Mouse (Mus musculus): ENCODE measurements around the gene Cdc34.

Cdc34 gene

DNA sequence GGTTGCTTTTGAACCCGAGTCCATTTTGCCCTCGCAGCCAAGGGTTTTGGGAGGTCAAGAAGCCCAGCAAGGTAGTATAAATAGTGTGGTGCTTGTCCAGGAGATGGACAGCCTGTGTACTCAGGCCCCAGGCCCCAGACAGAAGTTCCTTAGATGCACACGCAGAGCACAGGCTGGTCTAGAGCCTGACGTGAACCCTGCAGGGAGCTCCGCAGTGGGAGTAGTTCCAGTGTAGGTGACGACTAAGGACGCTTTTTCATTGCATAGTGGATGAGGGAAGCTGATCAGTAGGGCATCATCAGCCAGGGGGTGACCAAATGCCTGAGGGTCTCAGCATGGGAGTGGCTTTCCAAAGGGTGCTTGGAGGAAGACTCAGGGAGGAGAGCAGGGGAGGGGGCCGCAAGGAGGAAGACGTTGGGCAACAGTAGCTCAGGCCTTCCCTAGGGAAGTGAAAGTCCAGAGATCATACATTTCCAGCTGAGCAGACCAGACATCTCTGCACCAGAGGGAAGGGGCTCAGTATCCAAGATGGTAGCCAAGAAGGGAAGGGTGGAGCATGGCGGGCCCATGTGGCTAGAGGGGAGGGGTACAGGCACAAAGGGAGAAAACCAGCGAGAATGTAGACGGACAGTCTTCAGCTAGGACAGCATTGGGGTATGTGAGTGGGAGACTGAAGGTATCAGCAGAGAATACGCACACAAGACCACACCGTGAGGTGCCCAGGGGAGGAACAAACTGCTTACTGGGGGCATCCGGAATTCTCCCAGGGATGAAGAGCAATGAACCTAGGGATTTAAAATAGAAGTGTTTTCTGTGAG is 11.7 kb upstream of the Cdc34 start:
- DNase-seq (ENCODE audit: low read depth, low spot score): no peak

DNA sequence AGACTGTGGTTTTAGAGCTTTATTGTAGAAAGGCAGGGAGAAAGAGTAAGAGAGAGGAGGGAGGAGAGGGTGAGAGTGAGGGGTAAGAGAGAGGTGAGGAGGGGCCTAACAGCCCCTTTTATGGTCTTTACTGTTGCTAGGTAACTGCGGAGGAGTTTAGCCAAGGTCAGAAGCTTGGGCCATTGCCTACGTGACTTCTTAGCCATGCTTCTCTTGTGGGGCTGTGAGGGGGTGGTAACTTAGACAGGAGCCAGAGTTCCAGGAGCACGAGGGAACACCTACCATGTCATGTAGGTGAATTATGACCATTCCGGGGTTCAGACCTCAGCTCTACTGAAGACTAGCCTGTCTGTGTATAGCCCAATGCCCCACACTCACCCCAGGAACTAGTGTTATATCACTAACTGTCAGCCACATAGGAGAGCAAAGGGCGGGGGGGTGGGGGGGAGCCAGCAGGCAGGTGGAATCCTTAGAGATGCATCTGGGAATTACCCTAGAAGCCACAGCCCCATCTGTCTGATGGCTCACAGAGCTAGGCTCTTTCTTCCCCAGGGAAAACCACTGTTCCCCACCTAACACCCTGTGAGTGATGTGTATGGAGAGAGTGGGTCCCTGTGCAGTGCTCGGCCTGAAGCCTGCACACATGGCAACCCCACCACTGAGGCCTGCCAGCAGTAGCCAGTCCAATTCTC is 10.5 kb upstream of the Cdc34 start:
- DNase-seq (ENCODE audit: low read depth, low spot score): no peak

DNA sequence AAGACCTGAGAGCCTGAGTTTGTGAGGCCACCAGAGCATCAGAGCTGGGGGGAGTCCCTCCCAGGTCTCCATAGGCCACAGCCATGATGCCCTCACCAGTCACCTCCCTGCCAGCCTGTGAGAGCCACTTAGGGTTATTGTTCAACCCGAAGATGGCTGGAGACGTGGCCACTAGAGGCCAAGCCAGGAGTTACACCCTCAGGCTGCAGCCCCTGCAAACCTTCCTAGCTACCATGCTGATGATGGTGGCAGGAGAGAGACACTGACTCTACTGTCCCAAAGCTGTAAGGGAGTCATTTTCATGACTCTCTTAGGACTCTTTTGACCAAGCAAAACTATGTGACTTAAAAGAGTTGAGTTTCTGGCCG is 9.9 kb upstream of the Cdc34 start:
- DNase-seq (ENCODE audit: low read depth, low spot score): no peak

DNA sequence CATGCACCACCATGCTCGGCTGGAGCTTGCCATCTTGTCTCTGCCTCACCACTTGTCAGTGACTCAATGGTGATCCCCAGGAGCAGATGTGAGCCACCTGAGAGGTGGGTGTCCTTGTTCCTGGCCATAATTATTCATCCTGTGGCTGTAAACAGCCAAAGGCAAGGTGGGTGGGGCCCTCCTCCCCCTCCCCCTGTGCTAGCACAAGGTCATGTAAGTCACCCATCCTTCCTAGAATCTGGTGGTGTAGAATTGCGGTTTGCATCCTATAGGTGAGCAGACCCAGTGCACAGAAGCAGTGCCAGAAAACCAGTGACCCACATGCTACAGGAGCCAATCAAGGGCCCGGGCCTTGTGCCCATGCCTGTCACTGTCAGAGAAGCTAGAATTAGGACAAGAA is 8.9 kb upstream of the Cdc34 start:
- no peak for DNase-seq (ENCODE audit: low read depth, low spot score)

DNA sequence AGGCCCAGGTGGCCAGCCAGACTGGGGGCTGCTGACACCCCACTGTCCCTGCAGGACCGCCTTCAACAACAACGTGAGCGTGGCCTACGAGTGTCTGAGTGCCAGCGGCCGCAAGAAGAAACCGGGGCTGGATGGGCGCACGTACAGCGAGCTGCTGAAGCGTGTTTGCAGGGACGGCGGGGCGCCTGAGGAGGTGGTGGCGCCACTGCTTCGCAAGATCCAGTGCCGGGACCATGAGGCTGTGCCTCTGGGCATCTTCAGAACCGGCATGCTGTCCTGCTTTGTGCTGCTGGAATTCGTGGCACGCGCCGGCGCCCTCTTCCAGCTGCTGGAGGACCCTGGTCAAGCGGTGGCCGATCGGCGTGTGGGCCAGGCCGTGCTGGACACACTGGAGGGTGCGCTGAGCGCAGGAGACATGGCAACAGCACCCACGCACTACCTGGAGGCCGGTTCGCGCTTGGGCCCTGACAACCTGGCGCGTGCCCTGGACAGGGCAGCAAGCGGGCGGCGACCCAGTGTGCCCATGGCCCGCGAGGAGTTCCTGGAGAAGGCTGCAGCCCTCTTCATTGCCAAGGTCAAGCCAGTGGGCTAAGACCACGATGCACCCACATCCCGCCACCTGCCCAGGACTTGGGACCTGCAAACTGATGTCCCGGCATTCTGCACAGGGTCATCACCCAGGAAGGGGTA is 6.5 kb upstream of the Cdc34 start:
- DNase-seq (ENCODE audit: low read depth, low spot score): no peak

DNA sequence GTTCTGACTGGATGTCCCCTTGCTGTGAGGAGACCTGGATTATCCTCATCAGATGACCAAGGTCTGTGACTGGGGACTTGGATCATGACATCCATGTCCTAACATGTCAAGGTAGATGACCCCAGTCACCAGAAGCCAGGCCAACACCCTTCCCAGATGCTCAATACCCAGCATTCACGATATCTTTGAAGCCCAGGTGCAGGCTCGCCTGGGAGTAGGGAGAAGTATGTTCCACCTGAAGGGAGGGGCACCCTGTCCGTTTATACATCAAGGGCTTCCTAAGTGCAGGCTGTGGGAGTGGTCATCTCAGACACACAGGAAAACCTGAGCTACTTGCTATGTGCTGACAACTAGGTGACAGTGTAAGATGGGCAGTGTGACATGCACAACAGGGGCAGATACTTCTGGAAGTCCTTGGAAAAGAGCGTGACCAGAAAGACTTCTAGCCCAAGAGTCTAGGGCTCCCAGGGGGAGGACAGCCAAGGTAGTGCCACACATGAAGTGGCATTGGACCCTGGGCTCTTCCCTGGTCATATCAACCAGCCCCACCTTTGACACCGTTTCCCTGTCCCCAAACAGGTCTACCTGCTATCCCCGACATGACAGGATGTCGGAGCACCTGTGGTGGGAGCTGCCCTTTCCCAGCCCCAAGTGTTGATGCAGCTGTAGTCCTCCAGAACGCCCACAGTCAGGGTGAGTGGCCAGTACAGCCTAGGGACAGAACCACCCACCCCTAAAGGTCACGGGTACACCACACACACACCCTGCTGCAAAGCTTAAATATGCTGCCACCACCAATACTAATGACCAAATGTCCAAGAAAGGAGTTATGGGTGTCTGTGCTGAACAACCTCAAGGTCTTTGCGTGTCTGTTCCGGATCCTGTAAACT is 1.1 kb upstream of the Cdc34 start:
- no peak for DNase-seq (ENCODE audit: low read depth, low spot score)

DNA sequence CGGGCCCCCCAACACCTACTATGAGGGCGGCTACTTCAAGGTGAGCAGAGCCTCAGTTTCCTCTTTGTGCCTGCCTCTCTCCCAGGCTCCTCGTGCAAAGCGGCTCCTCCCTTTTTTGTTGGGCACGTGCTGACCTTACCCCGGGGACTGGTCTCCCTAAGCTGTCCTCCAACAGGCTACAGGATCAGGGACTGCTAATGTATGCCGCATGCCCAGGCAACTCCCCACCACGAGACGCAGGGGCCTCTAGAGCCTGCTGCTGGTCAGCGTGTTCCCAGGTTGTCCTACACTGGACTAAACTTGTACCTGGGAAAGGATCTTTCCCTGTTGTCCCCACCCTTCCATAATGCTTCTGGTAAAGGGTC is 538 bp downstream of the Cdc34 start:
- no peak for DNase-seq (ENCODE audit: low read depth, low spot score)

DNA sequence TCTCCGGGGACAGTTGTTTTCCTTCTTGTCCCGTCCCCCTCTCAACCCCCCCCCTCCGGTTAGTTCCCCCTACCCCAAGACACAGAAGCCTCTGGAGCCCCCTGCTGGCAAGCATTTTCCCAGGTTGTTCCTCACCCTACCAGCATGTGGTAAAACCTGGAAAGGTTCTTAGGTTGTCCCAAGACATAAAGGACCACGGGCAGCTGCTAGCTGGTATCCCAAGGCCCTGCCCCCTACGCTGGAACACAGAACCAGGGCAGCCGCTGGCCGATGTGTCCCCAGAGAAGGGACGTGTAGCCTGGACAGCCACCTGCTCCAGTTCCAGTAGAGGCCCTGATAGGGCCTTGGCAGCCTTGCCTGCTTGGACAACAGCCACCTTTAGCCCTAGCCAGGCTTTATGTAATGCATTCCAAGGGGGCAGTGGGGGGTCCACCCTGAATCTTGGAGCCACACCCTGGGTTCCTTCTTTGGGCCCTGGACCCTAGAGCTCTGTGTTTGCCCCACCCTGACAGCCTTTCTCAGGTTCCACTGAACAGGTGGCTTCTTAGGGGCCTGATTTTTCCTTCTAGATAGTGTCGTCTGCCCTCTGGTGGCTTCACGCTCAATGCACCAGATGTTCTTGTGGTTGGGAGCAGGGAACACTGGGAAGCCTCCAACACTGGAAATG is 1.1 kb downstream of the Cdc34 start:
- peak; percentile 42 for DNase-seq (ENCODE audit: low read depth, low spot score)

DNA sequence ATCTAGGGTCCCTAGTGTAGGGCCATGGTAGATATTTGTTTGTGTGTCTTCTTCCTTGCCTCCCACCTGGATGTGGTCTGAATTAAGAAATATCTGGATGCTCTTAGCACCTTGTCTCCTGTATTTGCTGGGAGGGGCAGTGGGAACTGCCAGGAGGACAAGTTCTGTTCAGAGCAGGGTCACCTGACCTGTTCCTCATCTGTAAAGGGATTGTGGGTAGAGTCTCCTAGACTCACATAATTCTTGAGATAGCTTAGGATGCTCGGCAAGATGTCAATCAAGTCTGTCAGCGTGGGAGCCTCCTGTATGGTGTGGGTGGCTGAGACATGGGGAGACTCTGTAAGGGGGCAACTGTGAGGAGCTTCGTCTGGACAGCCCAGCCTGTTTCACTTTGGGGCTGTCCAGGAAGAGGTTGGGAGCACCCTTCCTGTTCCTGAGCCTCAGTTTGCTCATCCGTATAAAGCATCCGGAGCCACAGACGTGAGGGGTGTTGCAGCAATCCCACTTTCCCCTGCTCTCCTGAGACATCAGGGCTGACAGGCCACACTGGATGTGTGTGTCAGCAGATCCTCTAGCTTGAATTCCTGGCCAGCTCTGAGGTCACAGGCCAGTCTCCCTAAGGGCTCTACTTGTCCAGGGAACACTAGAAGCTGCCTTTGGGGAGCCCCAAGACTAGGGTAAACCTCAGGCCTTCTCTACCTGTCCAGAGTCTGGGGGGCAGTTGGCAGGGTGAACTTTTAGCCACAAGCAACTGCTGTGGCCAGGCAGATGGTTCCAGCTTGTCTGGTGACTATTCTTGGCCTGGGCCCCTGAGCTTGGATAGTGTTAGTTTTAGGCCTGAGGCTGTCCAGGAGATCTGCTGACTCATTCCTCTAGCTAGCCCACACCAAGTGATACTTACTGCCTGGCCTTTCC is 2.0 kb downstream of the Cdc34 start:
- DNase-seq (ENCODE audit: low read depth, low spot score): no peak

DNA sequence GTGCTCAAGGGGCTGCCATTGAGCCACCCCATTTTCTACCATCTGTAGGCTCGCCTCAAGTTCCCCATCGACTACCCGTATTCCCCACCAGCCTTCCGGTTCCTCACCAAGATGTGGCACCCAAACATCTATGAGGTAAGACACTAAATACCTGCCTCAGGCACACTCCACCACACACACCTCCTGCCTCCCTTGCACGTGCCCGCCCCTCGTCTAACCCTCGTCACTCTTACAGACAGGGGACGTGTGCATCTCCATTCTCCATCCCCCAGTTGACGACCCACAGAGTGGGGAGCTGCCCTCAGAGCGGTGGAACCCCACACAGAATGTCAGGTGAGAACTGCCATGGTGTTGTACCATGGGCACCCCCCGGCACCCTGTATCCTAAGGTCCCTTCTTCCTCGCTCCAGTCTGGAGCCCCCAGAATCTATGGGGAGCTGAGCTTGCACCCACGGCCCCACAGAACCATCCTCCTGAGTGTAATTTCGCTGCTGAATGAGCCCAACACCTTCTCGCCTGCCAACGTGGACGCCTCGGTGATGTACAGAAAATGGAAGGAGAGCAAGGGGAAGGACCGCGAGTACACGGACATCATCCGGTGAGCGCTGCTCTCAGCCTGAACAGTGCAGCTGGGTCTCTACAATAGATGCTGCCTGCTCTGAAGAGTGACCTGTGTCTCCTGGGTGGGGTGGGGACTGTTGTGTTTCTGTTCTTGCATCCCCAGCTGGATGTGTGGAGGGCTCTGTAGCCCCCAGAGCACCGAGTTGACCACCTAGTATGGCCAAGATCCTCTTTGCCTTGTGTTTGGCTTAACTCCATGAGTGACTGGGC is 3.0 kb downstream of the Cdc34 start:
- no peak for DNase-seq (ENCODE audit: low read depth, low spot score)

DNA sequence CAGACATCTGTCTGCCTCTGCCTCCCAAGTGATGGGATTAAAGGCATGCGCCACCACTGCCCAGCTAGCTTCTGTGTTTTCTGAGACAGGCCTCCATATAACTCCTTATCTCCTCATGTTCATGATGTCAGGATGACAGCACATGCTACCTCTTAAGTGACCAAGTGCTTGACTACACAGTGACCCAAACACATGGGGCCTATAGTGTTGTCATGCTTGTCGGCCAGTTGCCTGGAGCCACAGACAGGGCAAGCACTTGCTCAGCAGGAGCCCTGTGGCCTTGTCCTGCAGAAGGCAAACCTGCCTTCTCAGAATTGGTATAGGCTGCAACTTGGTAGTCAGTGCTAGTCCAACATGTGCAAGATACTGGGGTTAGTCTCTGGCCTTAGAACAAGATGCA is 4.2 kb downstream of the Cdc34 start:
- DNase-seq (ENCODE audit: low read depth, low spot score): no peak

DNA sequence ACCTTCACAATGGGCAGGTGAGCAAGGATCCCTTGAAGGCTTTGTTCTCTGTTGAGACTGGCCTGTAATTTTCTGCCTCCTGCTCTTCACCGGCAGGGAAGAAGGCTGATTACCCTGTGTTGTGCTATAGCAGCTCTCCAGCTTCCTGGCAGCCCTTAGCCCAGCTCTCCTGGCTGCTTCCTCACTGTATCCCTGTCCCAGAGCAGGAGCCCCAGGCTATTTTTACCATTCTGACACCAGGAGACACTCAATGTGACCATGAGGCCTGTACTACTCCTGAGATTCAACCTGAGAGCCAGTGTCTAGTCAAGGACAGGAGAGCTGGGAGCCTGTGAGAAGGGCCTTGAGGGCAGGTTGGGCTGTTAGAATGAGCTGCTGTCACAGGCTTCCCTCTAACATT is 4.7 kb downstream of the Cdc34 start:
- no peak for DNase-seq (ENCODE audit: low read depth, low spot score)

DNA sequence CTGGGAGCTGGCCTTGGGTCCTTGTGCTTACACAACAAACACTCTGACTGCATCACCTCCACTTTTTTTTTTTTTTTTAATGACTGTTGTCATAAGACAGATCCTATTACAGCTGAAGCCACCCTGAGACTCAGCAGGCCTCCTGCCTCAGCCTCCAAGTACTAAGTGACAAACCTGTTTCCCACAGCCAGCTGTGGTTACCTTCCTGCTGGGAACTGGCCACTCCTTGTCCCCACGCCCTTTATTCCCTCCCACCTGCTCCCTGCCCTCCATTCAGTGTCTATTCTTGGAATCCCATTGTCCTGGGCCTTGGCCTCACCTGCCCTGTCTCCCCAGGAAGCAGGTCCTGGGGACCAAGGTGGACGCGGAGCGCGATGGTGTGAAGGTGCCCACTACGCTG is 5.5 kb downstream of the Cdc34 start:
- no peak for DNase-seq (ENCODE audit: low read depth, low spot score)

DNA sequence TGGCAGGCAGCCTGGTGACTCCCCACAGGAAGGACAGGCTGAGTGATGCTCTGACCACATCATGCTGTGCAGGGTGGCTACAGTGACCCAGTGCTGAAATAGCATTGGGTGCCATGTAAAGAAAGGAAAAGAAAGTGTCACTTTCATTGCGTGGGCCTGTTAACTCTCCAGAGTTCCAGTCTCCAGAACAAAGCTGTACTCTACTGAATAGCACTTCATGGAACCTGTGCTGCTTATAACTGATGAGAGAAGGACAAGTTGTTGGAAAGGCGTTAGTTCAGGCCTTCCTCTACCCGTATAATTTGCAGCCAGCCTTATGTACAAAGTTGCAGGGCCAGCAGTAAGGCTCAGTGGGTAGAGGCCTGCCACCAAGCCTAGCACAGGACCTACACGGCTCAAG is 6.7 kb downstream of the Cdc34 start, which contains the start of gene Gzmm:
Gene Gzmm (plus strand): TSS at position 301 of the 400 bp plus-strand sequence.
- no peak for DNase-seq (ENCODE audit: low read depth, low spot score)

DNA sequence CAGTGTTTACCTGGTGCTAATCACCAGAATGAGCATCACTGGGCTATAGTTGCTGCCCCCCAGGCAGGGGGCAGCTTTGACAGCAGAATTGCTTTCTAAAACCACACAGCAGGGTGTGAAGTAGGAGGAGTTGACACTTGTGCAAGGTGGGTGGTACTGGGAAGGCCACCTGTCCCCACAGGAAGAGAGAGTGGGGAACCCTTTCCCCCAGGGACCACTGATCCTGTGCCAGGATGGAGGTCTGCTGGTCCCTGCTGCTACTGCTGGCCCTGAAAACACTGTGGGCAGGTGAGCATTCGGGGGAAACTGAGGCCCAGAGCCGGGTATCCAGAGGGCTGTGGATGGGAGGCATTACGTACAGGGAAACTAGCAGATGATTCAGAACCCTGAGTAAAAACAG is 7.2 kb downstream of the Cdc34 start:
- DNase-seq (ENCODE audit: low read depth, low spot score): no peak

DNA sequence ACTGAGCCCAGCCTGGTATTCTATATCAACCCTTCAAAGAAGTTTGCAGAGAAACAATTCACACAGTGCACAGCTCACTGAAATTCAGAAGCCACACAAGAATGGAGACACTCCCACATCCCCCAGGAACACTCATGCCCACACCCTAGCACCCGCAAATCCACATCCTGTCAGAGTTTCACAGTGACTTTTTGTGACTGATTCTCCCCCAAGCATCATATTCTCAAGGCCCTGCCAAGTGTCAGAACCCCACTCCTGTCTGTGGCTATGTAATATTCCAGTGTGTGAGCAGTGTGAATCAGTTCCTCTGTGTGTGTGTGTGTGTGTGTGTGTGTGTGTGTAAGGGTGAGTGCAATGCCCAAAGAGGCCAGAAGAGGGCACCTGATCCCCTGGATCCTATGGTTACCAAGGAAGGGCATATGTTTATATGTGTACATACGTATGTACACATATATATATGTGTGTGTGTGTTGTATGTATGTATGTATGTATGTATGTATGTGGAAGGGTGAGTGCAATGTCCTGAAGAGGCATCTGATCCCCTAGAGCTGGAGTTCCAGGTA is 10.1 kb downstream of the Cdc34 start:
- no peak for DNase-seq (ENCODE audit: low read depth, low spot score)

DNA sequence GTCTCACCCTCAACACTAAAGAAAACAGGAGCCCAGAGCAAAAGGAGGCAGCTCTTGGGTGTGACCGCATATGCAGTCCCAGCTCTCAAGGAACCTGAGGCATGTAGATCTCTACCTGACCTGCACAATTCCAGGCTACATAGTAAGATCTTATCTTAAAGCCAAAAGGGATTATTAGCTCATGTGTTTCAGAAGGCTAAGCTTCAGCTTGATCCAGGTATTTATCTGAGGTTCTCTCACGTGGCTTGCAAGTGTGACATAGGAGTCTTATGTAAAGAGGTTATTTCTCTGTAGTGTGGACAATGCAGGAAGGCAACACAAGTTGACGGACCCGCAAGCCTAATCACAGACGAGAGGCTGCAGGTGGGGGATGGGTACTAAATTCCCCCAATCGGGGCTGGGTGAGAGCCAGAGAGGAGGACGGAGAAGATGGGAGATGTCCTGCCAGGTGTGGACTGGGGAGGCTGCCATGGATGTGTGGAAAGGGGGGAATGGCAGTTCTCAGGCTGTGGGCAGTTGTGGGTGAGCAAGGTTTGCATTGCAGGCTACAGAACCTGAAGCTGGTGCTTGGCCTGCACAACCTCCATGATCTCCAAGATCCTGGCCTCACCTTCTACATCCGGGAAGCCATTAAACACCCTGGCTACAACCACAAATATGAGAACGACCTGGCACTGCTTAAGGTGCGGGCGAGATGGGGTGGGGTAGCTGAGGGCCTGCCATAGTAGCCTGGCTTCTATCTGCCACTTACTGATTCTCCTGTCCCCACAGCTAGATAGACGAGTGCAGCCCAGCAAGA is 11.8 kb downstream of the Cdc34 start:
- DNase-seq (ENCODE audit: low read depth, low spot score): no peak

DNA sequence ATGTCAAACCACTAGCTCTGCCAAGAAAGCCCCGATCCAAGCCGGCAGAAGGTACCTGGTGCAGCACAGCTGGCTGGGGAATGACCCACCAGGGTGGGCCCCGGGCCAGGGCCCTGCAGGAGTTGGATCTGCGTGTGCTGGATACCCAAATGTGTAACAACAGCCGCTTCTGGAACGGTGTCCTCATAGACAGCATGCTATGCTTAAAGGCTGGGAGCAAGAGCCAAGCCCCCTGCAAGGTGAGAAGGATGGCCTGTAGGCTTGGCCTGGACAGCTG is 12.3 kb downstream of the Cdc34 start:
- no peak for DNase-seq (ENCODE audit: low read depth, low spot score)
